Mouse (Mus musculus) small intestine, adult 2 months (tissue): ENCODE results near the gene Tmem120a.

Source experiments
- CTCF ChIP-seq: fragments of 200-500 bp; IDR thresholded peaks from 2 replicates; pipeline ENCODE4 v1.5.1; 2012; ENCODE audit warnings: low read depth, mild to moderate bottlenecking, control low read depth, inconsistent platforms, low read length, moderate library complexity, mixed read lengths; ENCODE audit not compliant: insufficient replicate concordance, insufficient read length; ENCODE audit errors: extremely low read depth
- POLR2A ChIP-seq: fragments of 200-500 bp; IDR thresholded peaks from 2 replicates; pipeline ENCODE4 v1.6.1; 2012; ENCODE audit warnings: low read depth, mild to moderate bottlenecking, control low read depth, inconsistent platforms, low read length, moderate library complexity

DNA sequence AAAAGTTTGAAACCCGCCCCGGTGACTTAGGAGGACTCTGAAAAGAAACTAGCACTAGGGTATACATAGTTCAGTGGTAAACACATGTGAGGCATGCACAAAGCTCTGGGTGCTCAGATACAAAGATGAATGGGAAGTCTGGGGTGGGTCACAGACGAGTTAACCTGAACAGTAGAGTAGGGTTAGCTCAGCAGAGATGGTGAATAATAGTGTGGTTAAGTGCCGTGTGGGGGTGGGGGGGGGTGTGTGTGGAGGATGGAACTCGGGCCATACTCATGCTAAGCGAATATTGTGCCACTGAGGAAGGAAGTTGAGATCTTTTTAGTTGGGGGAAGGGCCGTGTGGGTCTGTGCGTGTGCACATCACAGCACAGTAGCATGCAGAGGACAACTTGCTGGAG lies 36.1 kb upstream of the Tmem120a start:
- TF ChIP-seq POLR2A (no peak), CTCF (no peak)
